Mouse (Mus musculus): ENCODE measurements around the gene Mrpl42. TPM values are rescaled to one million over a fixed set of nuclear protein-coding genes. Genes with fewer than 3 reads are reported as not detected.
A peak's percentile ranks its signal among the peaks of the same experiment; 100 is the strongest.

The Mrpl42 gene
- polyA plus RNA-seq, 1 experiment from 2014 or later: 380 TPM

- H3K27me3 ChIP-seq (replicated peaks; ENCODE audit: low read depth, poor library complexity, severe bottlenecking): no peaks in the 10 kb centered on the region
- 88% methylated on average over 8 of the region's 8 CpGs for WGBS
- H3K4me1 ChIP-seq: peaks cover 3% of the 10 kb centered on the region
- H3K27ac ChIP-seq (replicated peaks): no peak overlapping the region
- H3K4me3 ChIP-seq: no peak overlapping the region
- 0 out of 2 replicates have a peak, but pooled peaks cover 3% of the 10 kb centered on the region for H3K36me3 ChIP-seq (replicated peaks)
- DNase-seq (ENCODE audit: low spot score): no peak
- no peaks in the 10 kb centered on the region for H3K9me3 ChIP-seq
Measured at GRCm38 (mm10) chr10:95535399-95536221, 33.9 kb upstream of the Mrpl42 start.

GRCm38 (mm10) chr10:95533382-95533781, 31.6 kb upstream of the Mrpl42 start:
- DNase-seq (ENCODE audit: low spot score): no peak
- H3K27ac ChIP-seq (replicated peaks): no peak overlapping the region
- H3K4me3 ChIP-seq: no peak overlapping the region
- peaks cover 11% of the 10 kb centered on the region for H3K4me1 ChIP-seq
- no peaks in the 10 kb centered on the region for H3K27me3 ChIP-seq (replicated peaks; ENCODE audit: low read depth, poor library complexity, severe bottlenecking)
- WGBS: 93% methylated on average over 7 of the region's 7 CpGs
- no peaks in the 10 kb centered on the region for H3K9me3 ChIP-seq
- 0 out of 2 replicates have a peak, but pooled peaks cover 6% of the 10 kb centered on the region for H3K36me3 ChIP-seq (replicated peaks)

GRCm38 (mm10) chr10:95532916-95533315, 31.2 kb upstream of the Mrpl42 start:
- Histone ChIP-seq H3K27me3 (replicated peaks; ENCODE audit: low read depth, poor library complexity, severe bottlenecking) (no peaks in the 10 kb centered on the region), H3K4me3 (no peak overlapping the region), H3K27ac (replicated peaks) (no peak overlapping the region), H3K4me1 (peaks cover 11% of the 10 kb centered on the region), H3K9me3 (no peaks in the 10 kb centered on the region), H3K36me3 (replicated peaks) (0 out of 2 replicates have a peak, but pooled peaks cover 6% of the 10 kb centered on the region)
- WGBS: 97% methylated on average over 5 of the region's 5 CpGs
- DNase-seq (ENCODE audit: low spot score): no peak

GRCm38 (mm10) chr10:95530551-95531121, 28.9 kb upstream of the Mrpl42 start:
- no peaks in the 10 kb centered on the region for H3K9me3 ChIP-seq
- 0 out of 2 replicates have a peak, but pooled peaks cover 6% of the 10 kb centered on the region for H3K36me3 ChIP-seq (replicated peaks)
- peaks cover 11% of the 10 kb centered on the region for H3K4me1 ChIP-seq
- no peaks in the 10 kb centered on the region for H3K27me3 ChIP-seq (replicated peaks; ENCODE audit: low read depth, poor library complexity, severe bottlenecking)
- no peak for DNase-seq (ENCODE audit: low spot score)
- 76% methylated on average over 2 of the region's 2 CpGs for WGBS
- H3K27ac ChIP-seq (replicated peaks): no peak overlapping the region
- no peak overlapping the region for H3K4me3 ChIP-seq

GRCm38 (mm10) chr10:95526495-95527122, 24.9 kb upstream of the Mrpl42 start:
- Histone ChIP-seq H3K4me3 (no peak overlapping the region), H3K36me3 (replicated peaks) (peaks cover 19% of the 10 kb centered on the region), H3K4me1 (peaks cover 11% of the 10 kb centered on the region), H3K27me3 (replicated peaks; ENCODE audit: low read depth, poor library complexity, severe bottlenecking) (no peaks in the 10 kb centered on the region), H3K27ac (replicated peaks) (no peak overlapping the region), H3K9me3 (no peaks in the 10 kb centered on the region)
- 80% methylated on average over 5 of the region's 5 CpGs for WGBS
- DNase-seq (ENCODE audit: low spot score): no peak

GRCm38 (mm10) chr10:95525871-95526270, 24.1 kb upstream of the Mrpl42 start:
- Histone ChIP-seq H3K4me3 (no peak overlapping the region), H3K4me1 (peaks cover 11% of the 10 kb centered on the region), H3K36me3 (replicated peaks) (peaks cover 25% of the 10 kb centered on the region), H3K27me3 (replicated peaks; ENCODE audit: low read depth, poor library complexity, severe bottlenecking) (no peaks in the 10 kb centered on the region), H3K9me3 (no peaks in the 10 kb centered on the region), H3K27ac (replicated peaks) (no peak overlapping the region)
- no peak for DNase-seq (ENCODE audit: low spot score)
- WGBS: 93% methylated on average over 5 of the region's 5 CpGs

GRCm38 (mm10) chr10:95525037-95525675, 23.4 kb upstream of the Mrpl42 start:
- WGBS: 89% methylated on average over 6 of the region's 6 CpGs
- Histone ChIP-seq H3K27me3 (replicated peaks; ENCODE audit: low read depth, poor library complexity, severe bottlenecking) (no peaks in the 10 kb centered on the region), H3K4me3 (no peak overlapping the region), H3K9me3 (no peaks in the 10 kb centered on the region), H3K4me1 (peaks cover 5% of the 10 kb centered on the region; the same call in 1 of the 2 replicates), H3K36me3 (replicated peaks) (peaks cover 26% of the 10 kb centered on the region), H3K27ac (replicated peaks) (no peak overlapping the region)
- no peak for DNase-seq (ENCODE audit: low spot score)

GRCm38 (mm10) chr10:95517656-95518055, 15.9 kb upstream of the Mrpl42 start:
- Histone ChIP-seq H3K9me3 (no peaks in the 10 kb centered on the region), H3K36me3 (replicated peaks) (peaks cover 43% of the 10 kb centered on the region), H3K27me3 (replicated peaks; ENCODE audit: low read depth, poor library complexity, severe bottlenecking) (no peaks in the 10 kb centered on the region), H3K4me1 (peaks cover 14% of the 10 kb centered on the region), H3K27ac (replicated peaks) (no peak overlapping the region), H3K4me3 (no peak overlapping the region)
- no peak for DNase-seq (ENCODE audit: low spot score)
- WGBS: 94% methylated on average over 6 of the region's 6 CpGs

GRCm38 (mm10) chr10:95515293-95515931, 13.7 kb upstream of the Mrpl42 start:
- Histone ChIP-seq H3K4me1 (peaks cover 14% of the 10 kb centered on the region), H3K9me3 (no peaks in the 10 kb centered on the region), H3K4me3 (peak overlapping the region; percentile 96), H3K27ac (replicated peaks) (peak overlapping the region; percentile 97), H3K27me3 (replicated peaks; ENCODE audit: low read depth, poor library complexity, severe bottlenecking) (no peaks in the 10 kb centered on the region), H3K36me3 (replicated peaks) (peaks cover 23% of the 10 kb centered on the region)
- peak; percentile 62 for DNase-seq (ENCODE audit: low spot score)
- WGBS: under 1% methylated on average over 80 of the region's 80 CpGs

- under 1% methylated on average over 81 of the region's 81 CpGs for WGBS
- no peaks in the 10 kb centered on the region for H3K9me3 ChIP-seq
- peaks cover 23% of the 10 kb centered on the region for H3K36me3 ChIP-seq (replicated peaks)
- peak within 1 kb of the TSS; percentile 97 for H3K27ac ChIP-seq (replicated peaks)
- H3K4me1 ChIP-seq: peaks cover 14% of the 10 kb centered on the region
- H3K4me3 ChIP-seq: peak within 1 kb of the TSS; percentile 96
- peak; percentile 99 for DNase-seq (ENCODE audit: low spot score)
- no peaks in the 10 kb centered on the region for H3K27me3 ChIP-seq (replicated peaks; ENCODE audit: low read depth, poor library complexity, severe bottlenecking)
Measured at GRCm38 (mm10) chr10:95514656-95515292, 13.0 kb upstream of the Mrpl42 start, which contains the start of gene Ube2n. TSS of gene Ube2n (plus strand) at chr10:95515145.

GRCm38 (mm10) chr10:95513768-95514556, 12.2 kb upstream of the Mrpl42 start:
- H3K27me3 ChIP-seq (replicated peaks; ENCODE audit: low read depth, poor library complexity, severe bottlenecking): no peaks in the 10 kb centered on the region
- peaks cover 15% of the 10 kb centered on the region for H3K36me3 ChIP-seq (replicated peaks)
- H3K9me3 ChIP-seq: no peaks in the 10 kb centered on the region
- 34% methylated on average over 15 of the region's 15 CpGs for WGBS
- DNase-seq (ENCODE audit: low spot score): no peak
- peak overlapping the region; percentile 97 for H3K27ac ChIP-seq (replicated peaks)
- H3K4me1 ChIP-seq: peaks cover 14% of the 10 kb centered on the region
- H3K4me3 ChIP-seq: peak overlapping the region; percentile 96

Data from embryonic facial prominence, embryonic 10.5 days (tissue).